Mouse (Mus musculus): ENCODE data around the gene Slc25a11. TPM values are rescaled to one million over a fixed set of nuclear protein-coding genes. Genes with fewer than 3 reads are reported as not detected.

Slc25a11 gene
- 100 to 1,000 TPM; 292 to 304 TPM for total RNA-seq (2021)
- long read RNA-seq, experiment 1, transcript Slc25a11-201 (8 exons, 1,711 nt), result major isoform, 425 of 447 reads
- long read RNA-seq, experiment 1, partial matches to known transcripts, result 2 of 447 reads
- long read RNA-seq, experiment 1, other reads (novel, unspliced or antisense), result 20 of 447 reads
- long read RNA-seq, experiment 2, transcript Slc25a11-201 (8 exons, 1,711 nt), result major isoform, 308 of 330 reads
- long read RNA-seq, experiment 2, partial matches to known transcripts, result 4 of 330 reads
- long read RNA-seq, experiment 2, other reads (novel, unspliced or antisense), result 18 of 330 reads

DNA sequence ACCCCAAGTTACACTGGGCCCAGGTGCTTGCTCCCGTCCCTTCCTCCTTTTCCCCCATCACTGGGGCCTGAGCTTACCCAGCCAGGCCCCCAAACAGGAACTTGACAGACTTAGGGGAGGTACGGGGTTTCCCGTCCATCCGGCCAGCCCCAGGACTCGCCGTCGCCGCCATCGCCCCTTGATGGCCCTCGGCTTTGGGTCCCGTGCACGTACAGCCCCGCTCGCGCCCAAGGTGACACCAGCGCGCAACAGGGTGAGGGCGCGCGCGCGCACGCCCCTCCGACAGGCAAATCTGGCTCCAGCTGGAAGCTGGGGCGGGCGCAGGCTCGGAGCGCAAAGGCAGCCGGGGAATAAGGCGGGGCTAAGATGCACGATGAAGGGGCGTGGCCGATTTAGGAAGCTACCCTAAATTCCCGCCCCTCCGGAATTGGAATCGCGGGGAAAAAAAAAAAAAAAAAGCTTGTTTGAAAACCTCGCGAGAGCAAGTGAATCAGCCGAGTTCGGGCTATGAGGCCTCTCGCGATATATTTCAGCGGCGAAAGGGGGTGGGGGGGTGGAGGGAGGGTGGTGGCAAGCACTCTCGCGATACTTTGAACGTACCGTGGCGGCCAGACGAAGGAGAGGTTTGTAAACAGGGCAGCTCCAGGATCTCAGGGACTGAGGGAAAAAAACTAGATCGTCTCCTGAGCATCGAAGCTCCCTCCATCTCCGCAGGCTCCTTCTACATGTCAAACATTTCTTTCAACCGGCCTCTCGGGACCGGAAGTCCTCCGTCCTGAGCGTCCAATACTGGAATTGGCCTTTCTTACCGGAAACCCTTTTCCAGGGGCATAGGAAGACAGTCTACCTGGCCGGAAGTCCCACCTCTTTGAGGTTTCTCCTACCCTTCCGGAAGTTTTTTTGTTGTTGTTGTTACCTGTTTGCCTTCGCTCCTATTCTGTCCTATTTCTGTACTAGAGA, at the start of gene Slc25a11, which contains the start of gene Rnf167:
Gene Slc25a11, minus strand, starts transcription at position 789 of the 960 bp plus-strand sequence.
Gene Rnf167, plus strand, starts transcription at position 545 of the 960 bp plus-strand sequence.
- peak; percentile 97 for DNase-seq (ENCODE audit: low spot score)

DNA sequence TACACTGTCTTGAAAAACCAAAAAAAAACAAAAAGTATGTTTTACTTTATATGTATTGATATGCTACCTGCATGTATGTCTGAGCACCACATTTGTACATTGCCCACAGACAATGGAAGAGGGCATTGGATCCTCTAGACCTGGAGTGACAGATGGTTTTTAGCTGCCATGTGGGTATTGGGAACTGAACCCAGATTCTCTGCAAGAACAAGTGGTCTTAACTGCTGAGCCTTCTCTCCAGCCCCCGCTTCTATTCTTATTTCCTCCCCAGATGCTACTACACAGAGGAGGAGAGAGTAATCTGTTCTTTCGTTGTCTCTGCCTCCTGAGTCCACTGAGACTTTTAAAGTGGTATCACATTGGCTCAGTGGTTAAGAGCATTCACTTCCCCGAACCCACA, 46.2 kb upstream of the Slc25a11 start:
- DNase-seq (ENCODE audit: low spot score), result no peak

DNA sequence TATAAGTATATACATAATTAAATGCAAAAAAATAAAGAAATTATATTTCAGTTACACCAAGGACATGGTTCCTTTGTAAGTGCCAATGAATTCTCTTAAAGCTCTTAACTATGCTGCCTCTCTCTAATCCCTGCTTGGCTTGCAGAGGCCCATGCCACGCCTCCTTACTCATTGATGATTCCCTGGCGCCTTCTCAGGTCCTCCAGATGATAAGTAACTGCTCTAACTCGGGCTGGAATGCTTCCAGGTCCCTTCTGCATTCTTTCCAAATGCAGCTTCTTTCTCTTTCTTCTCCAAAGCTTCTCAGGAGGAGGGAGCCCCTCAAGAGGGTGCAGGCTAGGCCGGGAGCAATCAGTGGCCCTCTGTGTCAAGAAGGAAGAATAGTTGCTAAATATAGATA, 42.3 kb upstream of the Slc25a11 start:
- DNase-seq (ENCODE audit: low spot score), result no peak

DNA sequence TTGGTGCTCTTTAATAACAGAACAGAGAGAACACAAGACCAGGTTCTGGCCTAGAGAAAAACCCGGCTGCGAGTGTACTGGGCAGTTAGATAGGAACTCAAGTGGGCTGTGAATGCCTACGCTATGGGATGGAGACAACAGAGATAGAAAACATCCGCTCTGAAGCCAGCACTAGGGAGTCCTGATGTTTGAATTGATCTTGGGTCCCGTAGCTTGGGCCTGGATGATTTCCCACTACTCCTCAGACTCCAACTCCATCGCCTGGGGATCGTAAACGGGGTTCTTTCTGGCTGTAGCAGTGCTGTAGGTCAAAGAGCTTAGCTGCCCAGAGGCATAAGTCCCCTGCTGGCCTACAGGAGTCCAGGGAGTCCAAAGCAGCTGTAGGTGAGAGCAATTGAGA, 41.1 kb upstream of the Slc25a11 start:
- no peak for DNase-seq (ENCODE audit: low spot score)

DNA sequence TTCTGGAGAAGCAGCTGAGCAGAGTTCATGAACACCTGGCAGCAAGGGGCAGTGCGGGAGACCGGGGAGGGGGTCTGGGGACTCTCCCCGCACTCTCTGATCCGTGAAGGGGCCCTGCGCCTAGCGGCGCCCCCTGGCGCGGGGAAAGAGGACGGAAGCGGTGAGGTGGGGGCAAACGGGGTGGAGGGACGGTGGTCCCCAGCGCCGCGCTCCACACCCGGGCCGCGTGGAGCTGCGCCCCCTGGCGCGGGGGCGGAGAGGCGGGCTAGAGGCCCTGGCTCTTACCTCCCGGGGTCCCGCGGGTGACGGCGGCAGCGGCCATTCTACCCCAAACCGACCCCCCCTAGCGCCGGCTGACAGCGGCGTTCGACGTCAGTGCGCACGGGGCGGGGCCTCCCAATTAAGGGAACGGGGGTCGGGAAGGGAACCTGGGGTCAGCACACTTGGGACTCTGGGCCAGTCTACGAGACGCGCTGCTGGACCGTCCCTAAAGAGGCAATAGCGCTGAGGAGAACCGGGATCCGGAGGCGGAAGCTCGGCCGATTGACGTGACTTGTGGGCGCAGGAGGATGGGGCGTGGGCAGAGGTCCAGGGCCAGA, 40.4 kb upstream of the Slc25a11 start, which contains the start of gene Camta2:
Gene Camta2, minus strand, starts transcription at position 505 of the 599 bp plus-strand sequence.
- DNase-seq (ENCODE audit: low spot score), result peak; percentile 92

DNA sequence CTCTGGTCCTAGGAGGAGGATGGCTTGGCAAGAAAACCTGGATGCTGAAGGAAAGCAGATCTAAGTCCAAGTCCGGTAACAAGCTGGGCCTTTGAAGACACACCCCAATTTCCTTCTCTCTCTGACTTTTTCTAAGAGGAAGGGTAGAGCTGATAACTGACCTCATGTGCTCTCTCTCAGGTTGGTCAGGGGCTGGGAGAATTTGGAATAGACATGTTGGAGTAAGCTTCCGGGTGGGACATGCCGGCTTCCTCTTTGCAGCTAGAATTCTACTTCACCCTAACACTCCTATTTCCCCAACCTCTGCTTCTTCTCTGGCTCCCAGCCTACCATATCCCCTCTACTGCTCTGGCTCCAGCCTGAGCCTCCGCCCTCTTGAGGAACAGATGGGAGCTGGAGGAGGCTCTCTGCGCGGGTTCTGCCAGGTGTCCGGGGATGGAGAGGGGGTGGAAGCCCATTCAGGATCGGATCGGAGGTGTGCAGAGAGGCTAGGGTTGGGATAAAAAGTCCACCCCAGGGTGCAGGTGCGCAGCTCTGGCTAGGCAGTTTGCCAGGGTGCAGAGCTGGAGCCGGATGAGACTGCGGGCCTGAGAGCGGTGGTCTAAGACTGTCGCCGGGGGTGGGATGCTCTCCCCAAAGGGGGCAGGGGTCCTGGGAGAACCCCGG, 39.8 kb upstream of the Slc25a11 start:
- DNase-seq (ENCODE audit: low spot score), result no peak

DNA sequence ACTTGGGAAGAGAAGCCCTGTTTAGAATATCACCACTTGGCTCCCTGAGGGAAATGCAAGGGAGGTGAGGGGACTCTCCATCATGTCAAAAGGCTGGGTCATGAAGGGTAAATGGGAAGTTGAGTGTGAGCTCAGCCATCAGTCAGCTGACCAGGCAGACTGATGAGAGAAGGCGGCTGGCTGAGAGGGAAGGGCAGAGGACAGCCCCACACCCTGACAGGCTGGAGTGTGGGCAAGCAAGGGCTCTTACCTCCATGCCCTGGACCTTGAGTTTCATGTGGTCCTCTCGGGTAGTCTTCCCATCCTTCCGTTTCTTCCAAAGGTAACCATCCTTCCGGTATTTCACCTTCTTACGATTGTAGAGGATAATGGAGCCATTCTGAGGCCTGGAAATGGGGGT, 36.4 kb upstream of the Slc25a11 start:
- DNase-seq (ENCODE audit: low spot score), result no peak

DNA sequence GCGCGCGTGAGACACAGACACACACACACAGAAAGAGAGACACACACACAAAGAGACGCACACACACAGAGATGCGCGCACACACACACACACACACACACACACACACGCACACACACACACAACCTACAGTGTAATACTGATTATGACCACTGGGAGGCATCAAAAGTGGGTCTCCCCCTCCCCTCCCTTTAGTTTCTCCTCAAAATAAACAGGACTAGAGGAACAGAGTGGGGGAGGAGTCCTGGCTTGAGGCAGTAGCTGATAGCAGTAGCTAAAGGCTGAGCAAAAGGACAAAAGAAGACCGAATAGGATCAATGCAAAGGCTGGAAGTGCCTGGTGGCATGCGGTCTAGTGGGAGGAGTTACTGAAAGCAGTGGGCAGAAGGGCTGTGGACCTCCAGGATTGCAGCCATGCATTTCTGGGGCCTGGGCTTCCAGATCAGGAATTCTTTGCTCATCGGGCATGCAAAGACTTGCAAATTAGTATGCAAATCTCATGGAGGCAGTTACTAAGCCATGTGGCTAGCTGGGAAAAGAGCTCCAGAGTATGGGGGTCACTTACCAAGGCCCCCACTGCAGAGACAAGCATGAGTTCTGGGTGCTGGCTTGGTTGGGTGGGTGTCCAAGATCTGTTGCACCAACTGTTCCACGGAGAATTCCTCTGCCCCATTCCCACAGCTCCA, 34.8 kb upstream of the Slc25a11 start:
- no peak for DNase-seq (ENCODE audit: low spot score)

DNA sequence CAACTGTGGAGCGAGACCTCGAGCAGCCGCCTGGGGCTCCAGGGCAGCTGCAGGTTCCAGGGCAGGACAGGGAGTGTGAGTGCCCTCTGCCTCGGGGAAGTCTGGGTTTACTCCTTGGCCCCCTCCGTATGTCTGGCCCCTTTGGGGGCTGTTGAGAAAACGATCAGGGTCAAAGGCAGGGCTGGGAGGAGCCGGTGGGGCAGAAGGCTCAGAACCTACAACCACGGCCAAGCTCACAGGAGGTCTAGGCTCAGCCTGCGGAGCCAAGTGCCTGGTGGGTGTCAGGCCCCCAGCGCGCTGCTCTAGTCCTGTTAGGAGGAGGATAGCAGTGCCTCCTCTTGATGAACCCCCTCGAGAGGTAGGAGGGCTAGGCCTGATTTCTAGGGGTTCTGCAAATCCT, 33.9 kb upstream of the Slc25a11 start:
- DNase-seq (ENCODE audit: low spot score), result no peak

DNA sequence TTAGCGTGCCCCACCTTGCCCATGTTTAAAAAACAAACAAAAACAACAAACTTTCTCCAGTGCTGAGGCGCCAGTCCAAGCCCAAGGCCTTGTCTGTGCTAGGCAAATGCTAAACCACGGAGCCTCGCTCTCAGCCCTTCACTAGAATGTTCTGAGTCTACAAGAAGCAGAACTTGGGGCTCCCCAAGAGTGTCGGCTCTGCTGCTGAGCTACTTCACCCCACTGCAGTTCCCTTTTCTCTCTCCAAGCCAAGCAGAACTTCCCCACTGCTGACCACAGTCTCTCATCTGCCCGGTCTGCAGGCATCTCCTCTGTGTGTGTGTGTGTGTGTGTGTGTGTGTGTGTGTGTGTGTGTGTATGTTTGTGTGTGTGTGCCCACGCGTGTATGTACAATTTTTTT, 32.6 kb upstream of the Slc25a11 start:
- no peak for DNase-seq (ENCODE audit: low spot score)

DNA sequence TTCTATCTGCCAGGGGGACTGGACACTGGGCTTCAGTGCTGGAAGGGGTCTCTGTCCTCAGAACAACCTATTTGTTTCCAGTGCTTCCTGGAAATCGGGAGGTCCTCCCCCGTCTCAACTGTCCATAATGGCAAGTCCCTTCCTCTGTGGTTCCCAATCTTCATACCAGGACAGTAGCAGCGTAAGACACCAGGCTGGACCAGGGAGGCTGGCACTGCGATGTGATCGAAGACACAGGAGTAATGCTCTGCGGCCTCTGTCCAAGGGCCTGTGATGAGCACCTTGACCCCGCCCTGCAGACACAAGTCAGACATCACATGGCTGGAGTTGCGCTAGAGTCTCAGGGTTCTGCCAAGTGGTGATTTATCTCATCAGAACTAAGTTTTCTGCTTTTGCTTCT, 32.1 kb upstream of the Slc25a11 start:
- DNase-seq (ENCODE audit: low spot score), result no peak

DNA sequence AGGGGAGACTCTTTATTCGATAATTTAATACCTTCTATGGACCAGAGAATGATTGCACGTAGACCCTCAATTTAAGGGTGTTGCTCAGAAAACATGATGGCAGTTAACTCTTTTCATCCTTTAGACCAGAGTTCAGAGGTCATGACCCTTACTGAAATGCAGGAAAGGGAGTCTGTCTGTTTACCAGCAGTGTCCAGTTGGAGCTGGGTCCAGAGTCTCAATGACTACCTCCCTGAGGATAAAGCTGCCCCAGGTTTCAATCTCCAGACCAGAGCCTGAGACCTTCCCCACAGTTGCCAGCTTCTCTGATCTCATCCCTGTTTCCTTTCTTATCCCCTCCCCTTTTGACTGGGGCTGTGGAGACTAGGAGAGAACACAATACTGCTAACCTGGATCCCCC, 31.3 kb upstream of the Slc25a11 start:
- DNase-seq (ENCODE audit: low spot score), result no peak

DNA sequence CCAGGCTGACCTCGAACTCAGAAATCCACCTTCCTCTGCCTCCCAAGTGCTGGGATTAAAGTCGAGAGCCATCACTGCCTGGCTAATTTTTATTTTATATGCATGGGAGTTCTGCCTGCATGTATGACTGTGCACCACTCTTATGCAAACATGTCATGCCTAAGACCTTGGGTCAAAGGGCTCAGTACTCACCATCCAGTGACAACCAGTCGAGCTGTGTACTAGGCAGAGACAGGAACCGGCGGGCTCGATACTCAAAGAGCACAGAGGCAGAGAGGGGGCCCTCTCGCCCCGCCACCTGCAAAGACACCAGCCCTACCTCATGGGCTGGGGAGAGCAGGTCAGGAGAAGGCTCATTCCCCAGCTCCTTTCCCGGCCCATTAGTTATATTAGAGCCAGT, 30.8 kb upstream of the Slc25a11 start:
- DNase-seq (ENCODE audit: low spot score), result no peak

DNA sequence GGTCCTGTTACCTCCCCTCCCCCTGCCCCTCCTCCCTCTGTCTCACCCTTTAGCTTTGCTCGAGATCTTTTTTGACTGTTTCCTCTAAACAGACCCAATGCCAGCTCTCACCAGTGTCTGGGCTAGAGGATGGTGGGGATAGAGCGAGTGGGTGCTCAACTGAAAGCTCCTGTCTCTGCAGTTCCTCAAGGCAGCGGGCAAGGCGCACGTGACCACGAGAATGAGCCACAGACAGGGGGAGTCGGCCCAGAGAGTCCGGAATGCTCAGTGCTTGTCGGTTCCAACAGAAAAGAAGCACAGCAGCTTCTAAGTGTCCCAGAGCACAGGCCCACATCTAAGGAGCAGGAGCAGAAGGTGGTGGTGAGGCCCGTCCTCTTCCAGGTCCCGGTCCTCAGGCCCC, 27.2 kb upstream of the Slc25a11 start:
- DNase-seq (ENCODE audit: low spot score), result no peak

DNA sequence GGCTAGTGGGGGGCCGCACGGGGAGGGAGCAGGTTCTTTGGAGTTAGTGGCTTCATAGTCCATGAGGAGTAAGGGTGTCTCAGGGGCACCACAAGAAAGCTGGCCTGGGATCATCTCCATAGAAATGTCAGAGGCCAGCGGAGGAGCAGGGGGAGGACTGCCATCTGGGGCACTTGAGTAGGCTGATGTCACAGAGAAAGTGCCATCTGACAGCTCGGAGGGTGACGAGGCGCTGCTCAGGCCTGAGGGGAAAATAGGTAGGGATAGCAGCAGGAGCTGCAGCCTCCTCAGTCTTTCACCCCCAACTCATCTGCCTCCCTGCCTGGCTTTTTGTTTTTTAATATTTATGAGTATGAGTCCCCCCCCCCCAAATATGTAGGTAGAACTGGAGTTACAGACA, 26.7 kb upstream of the Slc25a11 start:
- DNase-seq (ENCODE audit: low spot score), result no peak

DNA sequence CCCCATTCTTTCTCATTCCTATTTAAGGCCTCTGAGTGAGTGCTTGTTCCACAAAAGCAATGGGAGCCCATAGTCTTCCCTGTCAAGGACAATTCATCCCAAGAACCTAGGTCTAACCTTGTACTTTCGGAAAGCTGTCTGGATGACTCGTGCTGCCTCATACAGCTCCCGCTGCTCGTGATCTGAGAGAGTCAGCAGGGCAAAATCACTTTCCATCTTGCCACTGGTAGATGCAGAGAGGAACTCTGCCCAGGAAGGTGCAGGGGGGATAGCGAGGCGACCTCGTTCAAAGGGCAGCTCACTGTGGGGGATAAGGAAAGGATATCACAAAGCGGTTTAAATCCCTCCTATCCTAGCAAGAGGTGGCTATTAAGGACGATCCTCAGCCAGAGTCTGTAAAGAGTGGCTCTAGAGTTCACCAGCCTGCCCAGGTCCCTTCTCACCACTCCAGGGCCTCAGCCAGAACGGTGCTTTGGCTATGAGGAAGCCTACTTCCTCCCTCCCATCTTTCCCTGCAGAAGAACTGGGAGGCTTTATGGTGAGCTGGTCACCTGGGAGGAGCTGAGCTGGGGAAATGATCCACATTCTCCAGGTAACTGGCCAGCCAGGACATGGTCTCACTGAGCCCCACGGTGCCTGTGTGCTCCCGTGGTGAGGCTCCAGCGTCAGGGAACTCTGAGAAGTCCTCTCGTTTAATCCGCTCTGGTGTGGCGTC, 24.2 kb upstream of the Slc25a11 start:
- no peak for DNase-seq (ENCODE audit: low spot score)

DNA sequence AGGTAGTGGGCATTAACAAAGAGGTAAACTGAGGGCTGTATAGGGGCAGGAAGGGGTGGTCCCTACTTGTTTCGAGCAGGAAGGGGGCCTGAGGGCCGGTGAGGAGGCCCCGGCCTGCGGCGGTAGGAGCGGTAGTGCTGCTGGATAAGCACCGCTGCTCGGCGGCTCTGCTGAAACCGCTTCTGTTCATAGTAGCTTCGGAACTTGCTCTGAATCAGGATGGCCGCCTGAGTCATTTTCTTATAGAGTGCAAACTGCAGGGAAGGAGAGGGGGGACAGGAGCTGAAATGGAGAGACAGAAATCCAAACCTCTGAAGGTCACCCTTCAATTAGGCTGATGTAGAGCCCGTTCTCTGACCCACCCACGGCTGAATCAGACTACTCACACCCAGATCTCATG, 23.2 kb upstream of the Slc25a11 start:
- DNase-seq (ENCODE audit: low spot score), result no peak

DNA sequence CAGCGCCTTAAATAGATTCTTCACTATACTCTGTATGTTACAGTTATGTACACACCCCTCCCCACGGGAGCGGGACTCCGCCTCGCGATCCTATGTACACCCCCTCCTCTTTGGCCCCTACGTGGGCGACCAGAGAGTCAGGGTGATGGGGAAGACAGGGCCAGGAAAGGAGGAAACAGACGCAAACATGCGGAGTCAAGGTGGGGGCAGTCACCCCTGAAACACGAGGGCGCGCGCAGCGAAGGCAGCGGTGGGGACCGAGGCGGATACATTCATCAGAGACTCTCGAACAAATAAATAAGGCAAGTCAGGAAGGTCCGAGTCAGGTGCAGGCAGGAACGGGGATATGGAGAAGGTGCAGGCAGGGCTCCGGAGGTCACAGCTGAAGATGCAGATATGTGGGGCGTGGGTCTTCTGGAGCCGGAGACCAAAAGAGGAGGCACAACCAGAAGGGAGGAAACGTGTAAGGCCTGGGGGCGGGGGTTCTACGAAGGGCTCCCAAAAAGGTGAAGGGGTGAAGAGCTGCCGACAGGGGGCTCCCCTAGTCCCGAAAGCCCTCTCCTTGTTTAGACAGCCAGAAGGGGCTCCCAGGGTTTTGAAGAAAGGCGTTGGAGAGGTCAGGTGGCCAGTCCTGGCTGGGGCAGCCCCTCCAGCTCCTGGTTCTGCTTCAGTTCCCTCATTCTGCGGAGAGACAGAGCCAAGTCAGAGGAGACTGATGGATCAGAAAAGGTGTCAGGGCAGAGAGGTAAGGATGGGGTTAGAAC, 22.5 kb upstream of the Slc25a11 start:
- peak; percentile 71 for DNase-seq (ENCODE audit: low spot score)

DNA sequence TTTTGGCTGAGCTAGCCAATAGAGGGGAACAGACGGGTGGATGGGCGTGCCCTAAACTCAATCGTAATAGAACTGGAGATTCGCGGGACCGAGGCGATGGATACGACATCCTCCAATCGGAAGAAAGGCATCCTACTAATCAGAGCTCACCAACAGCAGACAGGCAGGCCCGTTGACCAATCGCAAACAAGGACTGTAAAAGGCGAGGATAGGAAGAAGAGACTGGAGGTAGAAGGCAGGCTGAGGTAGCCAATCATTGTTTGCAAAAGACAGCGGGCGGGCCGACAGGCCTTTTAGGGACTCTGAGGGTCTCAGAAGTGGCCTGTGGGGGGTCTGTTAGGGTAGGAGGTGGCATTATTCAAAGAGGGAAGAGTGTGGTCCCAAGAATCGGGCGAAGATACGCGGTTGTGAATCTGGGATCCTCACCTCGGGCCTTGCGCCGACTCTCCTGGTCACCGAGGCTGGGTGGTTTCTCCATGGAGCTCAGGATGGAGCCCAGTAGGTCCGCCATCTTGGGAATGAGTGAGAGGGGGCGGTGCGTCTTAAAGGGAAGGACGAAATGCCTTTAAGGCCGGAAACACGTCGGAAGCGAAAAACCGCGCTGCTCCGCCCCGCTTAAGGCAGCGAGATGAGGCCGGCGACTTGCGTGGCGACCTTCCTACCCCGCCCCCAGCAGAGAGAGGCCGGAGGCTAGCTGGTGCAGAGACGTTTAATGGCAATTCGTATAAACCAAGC, 21.7 kb upstream of the Slc25a11 start, which contains the start of gene Spag7:
Gene Spag7, minus strand, starts transcription at position 646 of the 735 bp plus-strand sequence.
- peak; percentile 98 for DNase-seq (ENCODE audit: low spot score)

Measured in gastrocnemius, adult 18-20 months (tissue).